In genomic region chr4:99600741-99601140, GRCm38 (mm10) we compare ENCODE assay signal across 10 mouse cellular contexts. TPM values are rescaled to one million over a fixed set of nuclear protein-coding genes. Genes with fewer than 3 reads are reported as not detected.
DNase-seq lines count a peak whose midpoint lies in the region; ATAC-seq and TF ChIP-seq lines count a peak whose summit lies in the region.
"Had no signal": no experiment of that assay in that cellular context is flagged by ENCODE, and none has a peak within 500 bp of the region (broad histone marks: within the 10 kb centered on the region; RNA-seq: fewer than 3 reads in every experiment).

No protein-coding gene starts in this region.

- 27% methylated on average over 10 of the region's 10 CpGs for WGBS in heart, embryonic 12.5 days
- 42% methylated on average over 10 of the region's 10 CpGs for WGBS in liver, embryonic 11.5 days

- intact Hi-C loops in heart, postnatal 14 days (cut with DNase I): no loop called here

- peak overlapping the region; percentile 24 for H3K4me3 ChIP-seq in heart, embryonic 12.5 days
- H3K4me3 ChIP-seq in liver, embryonic 11.5 days (ENCODE audit: low read depth, low read length): no peak overlapping the region
- H3K4me3 ChIP-seq in layer of hippocampus, adult 2 months: no peak overlapping the region

- no peaks in the 10 kb centered on the region for H3K9me3 ChIP-seq in heart, embryonic 12.5 days (replicated peaks)
- H3K9me3 ChIP-seq in liver, embryonic 11.5 days (ENCODE audit: control insufficient read depth, low read length): no peaks in the 10 kb centered on the region

- no peak overlapping the region for H3K9ac ChIP-seq in heart, embryonic 12.5 days
- H3K9ac ChIP-seq in liver, embryonic 11.5 days (ENCODE audit: low read depth, low read length): no peak overlapping the region

- no peaks in the 10 kb centered on the region for H3K36me3 ChIP-seq in heart, embryonic 12.5 days
- H3K36me3 ChIP-seq in liver, embryonic 11.5 days (ENCODE audit: control insufficient read depth, insufficient read depth, low read length): no peaks in the 10 kb centered on the region

- ATAC-seq in heart, embryonic 12.5 days (ENCODE audit: insufficient number of reproducible peaks, low FRiP score): no peak
- ATAC-seq in liver, embryonic 11.5 days (replicated peaks; ENCODE audit: low FRiP score): peak; percentile 61; the same call in 1 of the 2 replicates

- H3K4me1 ChIP-seq in heart, embryonic 12.5 days (replicated peaks): 0 out of 2 replicates have a peak, but pooled peaks cover 2% of the 10 kb centered on the region
- H3K4me1 ChIP-seq in liver, embryonic 11.5 days (replicated peaks; ENCODE audit: control insufficient read depth, insufficient read depth, low read length): no peaks in the 10 kb centered on the region

- no peaks in the 10 kb centered on the region for H3K27me3 ChIP-seq in heart, embryonic 12.5 days (replicated peaks)
- no peaks in the 10 kb centered on the region for H3K27me3 ChIP-seq in liver, embryonic 11.5 days (replicated peaks; ENCODE audit: control insufficient read depth, insufficient read depth, low read length)

- no peak overlapping the region for H3K27ac ChIP-seq in heart, embryonic 12.5 days (ENCODE audit: poor library complexity, severe bottlenecking)
- no peak overlapping the region for H3K27ac ChIP-seq in liver, embryonic 11.5 days (ENCODE audit: low read depth, low read length)
- no peak overlapping the region for H3K27ac ChIP-seq in layer of hippocampus, adult 2 months

- no peak for DNase-seq in heart, postnatal 14 days
- peak; percentile 2 for DNase-seq in 416B (ENCODE audit: low read depth)
- DNase-seq in R1 (ENCODE audit: low read depth, low spot score): peak; percentile 50
- DNase-seq in liver, embryonic 11.5 days (ENCODE audit: low spot score): no peak
- no peak for DNase-seq in layer of hippocampus, adult 2 months (ENCODE audit: low spot score in 2 of 2)
- no peak for DNase-seq in ovary, postnatal 10 days (ENCODE audit: low spot score)
- DNase-seq in spleen, postnatal 14 days (ENCODE audit: low spot score in 2 of 2): no peak
- DNase-seq: adrenal gland, postnatal 14 days had no signal

- no peak for TF ChIP-seq CTCF in layer of hippocampus, adult 2 months (conservative IDR thresholded peaks at IDR 0.05)

- H3K4me2 ChIP-seq in heart, embryonic 12.5 days: peak overlapping the region; percentile 61
- H3K4me2 ChIP-seq in liver, embryonic 11.5 days: peak overlapping the region; percentile 27

RNA-seq across cellular contexts. Expression of gene Foxd3, which starts 55.4 kb away (rescaled TPM):
- not detected in 2 replicates for polyA plus RNA-seq in heart, embryonic 12.5 days (2016; fragmentation: Nextera tagmentation; extraction: Ambion mirVana)
- 1 to 10 TPM in 1 of 2 experiments, under 1 TPM in 1; 0.90 to 1.1 TPM for total RNA-seq in heart, postnatal 14 days (2021)
- polyA plus RNA-seq in liver, embryonic 11.5 days (2014; fragmentation: Nextera tagmentation; extraction: Ambion mirVana): 0.07 and 0.10 TPM in 2 replicates
- total RNA-seq in layer of hippocampus, adult 2 months (2021): not detected
- polyA plus RNA-seq: thymus, postnatal 0 days had no signal

Comparison
In these comparisons a context has a peak if more than half of its experiments do, and no peak if none do; other contexts are left out.
1. DNase-seq: peak in 416B (single experiment) and R1 (single experiment); none in heart, postnatal 14 days (0 of 2), liver, embryonic 11.5 days (single experiment), layer of hippocampus, adult 2 months (0 of 2), ovary, postnatal 10 days (single experiment) and spleen, postnatal 14 days (0 of 2).